ENCODE assay signal across 13 mouse cellular contexts in genomic region chr8:126872574-126872973, GRCm38 (mm10).
DNase-seq lines count a peak whose midpoint lies in the region; ATAC-seq lines count a peak whose summit lies in the region.
"Had no signal": no experiment of that assay in that cellular context is flagged by ENCODE, and none has a peak within 500 bp of the region (broad histone marks: within the 10 kb centered on the region; RNA-seq: fewer than 3 reads in every experiment).

No protein-coding gene starts in this region.

- peaks cover 34% of the 10 kb centered on the region for H3K4me1 ChIP-seq in embryonic facial prominence, embryonic 14.5 days (ENCODE audit: control insufficient read depth, insufficient read depth, low read length)
- H3K4me1 ChIP-seq: hindbrain, embryonic 15.5 days; midbrain, embryonic 15.5 days had no signal

- peak overlapping the region; percentile 29; the same call in 1 of the 2 replicates for H3K27ac ChIP-seq in embryonic facial prominence, embryonic 14.5 days (replicated peaks; ENCODE audit: low read depth, low read length)
- H3K27ac ChIP-seq: hindbrain, embryonic 15.5 days; liver, embryonic 13.5 days; midbrain, embryonic 15.5 days; stomach, postnatal 0 days had no signal

- H3K9ac ChIP-seq in embryonic facial prominence, embryonic 14.5 days (ENCODE audit: low read depth, low read length), result no peak overlapping the region
- H3K9ac ChIP-seq: embryonic facial prominence, embryonic 15.5 days; hindbrain, embryonic 15.5 days; liver, embryonic 13.5 days; midbrain, embryonic 15.5 days had no signal

- H3K27me3 ChIP-seq in embryonic facial prominence, embryonic 14.5 days (replicated peaks; ENCODE audit: control insufficient read depth, insufficient read depth, low read length), result no peaks in the 10 kb centered on the region
- H3K27me3 ChIP-seq: embryonic facial prominence, embryonic 15.5 days; hindbrain, embryonic 15.5 days; liver, embryonic 13.5 days; midbrain, embryonic 15.5 days had no signal

- H3K36me3 ChIP-seq in embryonic facial prominence, embryonic 14.5 days (ENCODE audit: control insufficient read depth, insufficient read depth, low read length), result no peaks in the 10 kb centered on the region
- H3K36me3 ChIP-seq: embryonic facial prominence, embryonic 15.5 days; hindbrain, embryonic 15.5 days; liver, embryonic 13.5 days; midbrain, embryonic 15.5 days had no signal

- no peak overlapping the region for H3K4me3 ChIP-seq in embryonic facial prominence, embryonic 14.5 days (ENCODE audit: low read depth, low read length)
- H3K4me3 ChIP-seq: embryonic facial prominence, embryonic 15.5 days; hindbrain, embryonic 15.5 days; liver, embryonic 13.5 days; midbrain, embryonic 15.5 days had no signal

- H3K4me2 ChIP-seq in embryonic facial prominence, embryonic 14.5 days (ENCODE audit: low read depth, low read length), result no peak overlapping the region
- H3K4me2 ChIP-seq: embryonic facial prominence, embryonic 15.5 days; hindbrain, embryonic 15.5 days; liver, embryonic 13.5 days; midbrain, embryonic 15.5 days had no signal

- H3K9me3 ChIP-seq in embryonic facial prominence, embryonic 14.5 days (ENCODE audit: control insufficient read depth, low read length), result 0 out of 2 replicates have a peak, but pooled peaks cover 6% of the 10 kb centered on the region
- H3K9me3 ChIP-seq: embryonic facial prominence, embryonic 15.5 days; hindbrain, embryonic 15.5 days; liver, embryonic 13.5 days; midbrain, embryonic 15.5 days had no signal

- DNase-seq in adrenal gland, adult 8-10 months, result peak; percentile 37
- no peak for DNase-seq in adrenal gland, adult 18-20 months (ENCODE audit: low spot score in 2 of 2)
- DNase-seq in layer of hippocampus, adult 9-11 months, result peak; percentile 77
- DNase-seq in layer of hippocampus, postnatal 36 days, result no peak
- no peak for DNase-seq in embryonic facial prominence, embryonic 14.5 days (ENCODE audit: low spot score)
- peak; percentile 69 to 84 for DNase-seq in kidney, postnatal 25 days
- DNase-seq in cerebellum, postnatal 36 days, result no peak
- DNase-seq: liver, embryonic 13.5 days had no signal

- ATAC-seq in embryonic facial prominence, embryonic 14.5 days (ENCODE audit: low read depth), result no peak
- no peak for ATAC-seq in megakaryocyte progenitor cell, adult 5-6 weeks (replicated peaks; ENCODE audit: poor library complexity)
- ATAC-seq: midbrain, embryonic 15.5 days had no signal

- WGBS in embryonic facial prominence, embryonic 14.5 days, result 80% methylated on average over 4 of the region's 4 CpGs

Comparison
In these comparisons a context has a peak if more than half of its experiments do, and no peak if none do; other contexts are left out.
1. DNase-seq: peak in adrenal gland, adult 8-10 months (single experiment), layer of hippocampus, adult 9-11 months (single experiment) and kidney, postnatal 25 days (2 of 2); none in adrenal gland, adult 18-20 months (0 of 2), layer of hippocampus, postnatal 36 days (0 of 2), embryonic facial prominence, embryonic 14.5 days (single experiment) and cerebellum, postnatal 36 days (0 of 2).